Mouse (Mus musculus) thymus, adult 2 months (tissue): ENCODE data around the gene Lhx9. TPM values are rescaled to one million over a fixed set of nuclear protein-coding genes. Genes with fewer than 3 reads are reported as not detected.
"Not testable (repeated sequence)": the region's sequence is repeated elsewhere in the genome, so short reads cannot be mapped to it uniquely, and the experiment has no call there.

Experiments used
- DNase-seq: peaks from one replicate; pipeline ENCODE4 v3.0.0; 2021
- H3K27ac ChIP-seq: fragments of 200-500 bp; 2 replicates; pipeline ENCODE4 v1.5.1; 2012; ENCODE audit warnings: low read length, control low read depth; ENCODE audit not compliant: control insufficient read depth, insufficient read depth
- H3K27me3 ChIP-seq: fragments of 200-500 bp; 2 replicates; pipeline ENCODE4 v1.6.1; 2012; ENCODE audit warnings: mild to moderate bottlenecking, low read length, moderate library complexity, mixed read lengths; ENCODE audit not compliant: control insufficient read depth, insufficient read depth
- H3K36me3 ChIP-seq: fragments of 200-500 bp; 2 replicates; pipeline ENCODE4 v1.6.1; 2012; ENCODE audit warnings: mild to moderate bottlenecking, low read length, moderate library complexity; ENCODE audit not compliant: control insufficient read depth, insufficient read depth
- H3K4me1 ChIP-seq: fragments of 200-500 bp; replicated peaks from 2 replicates; pipeline ENCODE4 v1.6.1; 2012; ENCODE audit warnings: low read length; ENCODE audit not compliant: control insufficient read depth, insufficient read depth
- H3K4me3 ChIP-seq: fragments of 200-500 bp; 2 replicates; pipeline ENCODE4 v1.5.1; 2012; ENCODE audit warnings: mild to moderate bottlenecking, low read length, control low read depth, moderate library complexity; ENCODE audit not compliant: control insufficient read depth, insufficient read depth
- CTCF ChIP-seq: fragments of 200-500 bp; IDR thresholded peaks from 2 replicates; pipeline ENCODE4 v1.5.1; 2012; ENCODE audit warnings: mild to moderate bottlenecking, control low read depth, low read length, moderate library complexity, borderline replicate concordance; ENCODE audit not compliant: control insufficient read depth, poor library complexity, insufficient read depth; ENCODE audit errors: extremely low read depth
- POLR2A ChIP-seq: fragments of 200-500 bp; IDR thresholded peaks from 2 replicates; pipeline ENCODE4 v1.6.1; 2012; ENCODE audit warnings: mild to moderate bottlenecking, low read length, control low read depth, moderate library complexity; ENCODE audit not compliant: control insufficient read depth, poor library complexity, insufficient read depth; ENCODE audit errors: extremely low read depth
- WGBS: fragments of 180-500 bp; shearing (Covaris S2); methylation state at CpG from one replicate; pipeline ENCODE4 v1.1.7; 2018; 5-methylcytosine and 5-hydroxymethylcytosine counted together
- polyA plus RNA-seq: library from polyadenylated mRNA; depleted of rRNA; stranded (reverse); fragments of >200 nt; gene quantifications from 2 replicates; pipeline ENCODE4 v1.2.3, GENCODE M21; 2012; rRNA removed

The Lhx9 gene
- polyA plus RNA-seq = 0.05 TPM in 1 of 2 replicates, not detected in the other

GRCm38 (mm10) chr1:138848511-138849109, at the start of gene Lhx9:
Gene Lhx9 (minus strand): TSS chr1:138848577.
- Histone ChIP-seq H3K27me3 (peaks cover 24% of the 10 kb centered on the region), H3K27ac (no peak within 1 kb of the TSS), H3K4me3 (no peak within 1 kb of the TSS), H3K36me3 (no peaks in the 10 kb centered on the region), H3K4me1 (peaks cover 28% of the 10 kb centered on the region)
- DNase-seq = no peak
- WGBS = 6% methylated on average over 33 of the region's 33 CpGs
- TF ChIP-seq CTCF = no peak
- TF ChIP-seq POLR2A = no peak

GRCm38 (mm10) chr1:138896088-138896487, 47.7 kb upstream of the Lhx9 start:
- TF ChIP-seq POLR2A (no peak), CTCF (no peak)
- 78% methylated on average over 3 of the region's 3 CpGs for WGBS
- no peaks in the 10 kb centered on the region for H3K4me1 ChIP-seq
- DNase-seq = no peak
- H3K4me3 ChIP-seq = no peak overlapping the region
- H3K36me3 ChIP-seq = no peaks in the 10 kb centered on the region
- H3K27ac ChIP-seq = no peak overlapping the region
- no peaks in the 10 kb centered on the region for H3K27me3 ChIP-seq

GRCm38 (mm10) chr1:138877470-138878254, 29.3 kb upstream of the Lhx9 start:
- DNase-seq = no peak
- no peaks in the 10 kb centered on the region for H3K4me1 ChIP-seq
- H3K4me3 ChIP-seq = no peak overlapping the region
- H3K27ac ChIP-seq = no peak overlapping the region
- H3K36me3 ChIP-seq = no peaks in the 10 kb centered on the region
- no peaks in the 10 kb centered on the region for H3K27me3 ChIP-seq
- TF ChIP-seq POLR2A = no peak
- TF ChIP-seq CTCF = no peak
- WGBS = 97% methylated on average over 14 of the region's 14 CpGs

- H3K4me3 ChIP-seq = no peak overlapping the region
- H3K27ac ChIP-seq = no peak overlapping the region
- TF ChIP-seq CTCF (no peak), POLR2A (no peak)
- 88% methylated on average over 16 of the region's 16 CpGs for WGBS
- H3K27me3 ChIP-seq = no peaks in the 10 kb centered on the region
- no peaks in the 10 kb centered on the region for H3K36me3 ChIP-seq
- no peak for DNase-seq
- no peaks in the 10 kb centered on the region for H3K4me1 ChIP-seq
These were observed 28.1 kb upstream of the Lhx9 start for GRCm38 (mm10) chr1:138876371-138877045.

- not testable (repeated sequence) for H3K36me3 ChIP-seq, H3K27me3 ChIP-seq, H3K4me1 ChIP-seq
- DNase-seq = peak; percentile 84
- TF ChIP-seq POLR2A = peak; percentile 60
- H3K27ac ChIP-seq = peak within 1 kb of the TSS; percentile 57; the same call in 1 of the 2 replicates
- peak within 1 kb of the TSS; percentile 62 for H3K4me3 ChIP-seq
- WGBS = under 1% methylated on average over 57 of the region's 79 CpGs
These were observed 7.9 kb upstream of the Lhx9 start, which contains the start of gene 2310009B15Rik for GRCm38 (mm10) chr1:138856101-138856950. Gene 2310009B15Rik (minus strand): TSS chr1:138856852.

GRCm38 (mm10) chr1:138850823-138851222, 2.4 kb upstream of the Lhx9 start:
- WGBS = 89% methylated on average over 1 of the region's 1 CpGs
- Histone ChIP-seq H3K36me3 (no peaks in the 10 kb centered on the region), H3K4me1 (peaks cover 22% of the 10 kb centered on the region), H3K27me3 (peaks cover 19% of the 10 kb centered on the region), H3K27ac (no peak overlapping the region), H3K4me3 (no peak overlapping the region)
- no peak for TF ChIP-seq CTCF
- no peak for TF ChIP-seq POLR2A
- no peak for DNase-seq

GRCm38 (mm10) chr1:138850161-138850539, 1.8 kb upstream of the Lhx9 start:
- Histone ChIP-seq H3K36me3 (no peaks in the 10 kb centered on the region), H3K27ac (no peak overlapping the region), H3K27me3 (peaks cover 20% of the 10 kb centered on the region), H3K4me3 (no peak overlapping the region), H3K4me1 (peaks cover 22% of the 10 kb centered on the region)
- 100% methylated on average over 4 of the region's 4 CpGs for WGBS
- no peak for DNase-seq
- TF ChIP-seq POLR2A = no peak
- TF ChIP-seq CTCF = no peak
